Mouse (Mus musculus) kidney, embryonic 16.5 days (tissue): ENCODE results near the gene Olfr549. TPM values are rescaled to one million over a fixed set of nuclear protein-coding genes. Genes with fewer than 3 reads are reported as not detected.

Experiments
- ATAC-seq: fragments of 200-750 bp; cut with Nextera tagmentation; 2 replicates; pipeline ENCODE4 v1.8.0; 2017; ENCODE audit warnings: moderate TSS enrichment; ENCODE audit not compliant: low FRiP score, low TSS enrichment
- H3K27ac ChIP-seq: fragments of 300-500 bp; sonication (generic); 2 replicates; pipeline ENCODE4 v1.5.1; 2014; ENCODE audit warnings: low read length
- H3K27me3 ChIP-seq: fragments of 300-500 bp; sonication (generic); 2 replicates; pipeline ENCODE4 v1.6.1; 2014; ENCODE audit warnings: low read length, control low read depth, mixed read lengths; ENCODE audit not compliant: insufficient read depth
- H3K36me3 ChIP-seq: fragments of 300-500 bp; sonication (generic); 2 replicates; pipeline ENCODE4 v1.6.1; 2014; ENCODE audit warnings: low read length, control low read depth, mixed read lengths; ENCODE audit not compliant: insufficient read depth
- H3K4me1 ChIP-seq: fragments of 300-500 bp; sonication (generic); 2 replicates; pipeline ENCODE4 v1.6.1; 2014; ENCODE audit warnings: low read length, control low read depth, mixed read lengths; ENCODE audit not compliant: insufficient read depth
- H3K4me2 ChIP-seq: fragments of 300-500 bp; sonication (generic); replicated peaks from 2 replicates; pipeline ENCODE4 v1.6.1; 2014; ENCODE audit warnings: low read depth, low read length
- H3K4me3 ChIP-seq: fragments of 300-500 bp; sonication (generic); 2 replicates; pipeline ENCODE4 v1.5.1; 2014; ENCODE audit warnings: mild to moderate bottlenecking, low read length
- H3K9ac ChIP-seq: fragments of 300-500 bp; sonication (generic); replicated peaks from 2 replicates; pipeline ENCODE4 v1.6.1; 2014; ENCODE audit warnings: low read length
- H3K9me3 ChIP-seq: fragments of 300-500 bp; sonication (generic); 2 replicates; pipeline ENCODE4 v1.6.1; 2016; ENCODE audit warnings: low read length, control low read depth
- WGBS: fragments of 180-500 bp; shearing (Covaris S2); extraction: QIAGEN DNeasy Blood & Tissue Kit; methylation state at CpG from one replicate; pipeline ENCODE4 v1.1.7; 2014; 5-methylcytosine and 5-hydroxymethylcytosine counted together
- polyA plus RNA-seq: library from polyadenylated mRNA; unstranded; fragments of >200 nt; fragmentation: Nextera tagmentation; extraction: Ambion mirVana; gene quantifications from 2 replicates; pipeline ENCODE4 v1.2.1, GENCODE M21; 2015

Gene Olfr549
- polyA plus RNA-seq, 1 experiment from 2014 or later = not detected

- H3K36me3 ChIP-seq = no peaks in the 10 kb centered on the region
- H3K27ac ChIP-seq = no peak overlapping the region
- H3K4me2 ChIP-seq = no peak overlapping the region
- no peaks in the 10 kb centered on the region for H3K9me3 ChIP-seq
- ATAC-seq = no peak
- peaks cover 8% of the 10 kb centered on the region; the same call in 1 of the 2 replicates for H3K27me3 ChIP-seq
- H3K4me1 ChIP-seq = no peaks in the 10 kb centered on the region
- H3K4me3 ChIP-seq = no peak overlapping the region
- H3K9ac ChIP-seq = no peak overlapping the region
- WGBS = 89% methylated on average over 2 of the region's 2 CpGs
These were observed 32.7 kb upstream of the Olfr549 start for GRCm38 (mm10) chr7:102517051-102517335.

- no peaks in the 10 kb centered on the region for H3K9me3 ChIP-seq
- no peak overlapping the region for H3K4me2 ChIP-seq
- no peak overlapping the region for H3K27ac ChIP-seq
- H3K36me3 ChIP-seq = no peaks in the 10 kb centered on the region
- 76% methylated on average over 1 of the region's 1 CpGs for WGBS
- no peaks in the 10 kb centered on the region for H3K4me1 ChIP-seq
- ATAC-seq = no peak
- H3K4me3 ChIP-seq = no peak overlapping the region
- no peaks in the 10 kb centered on the region for H3K27me3 ChIP-seq
- no peak overlapping the region for H3K9ac ChIP-seq
These were observed 20.6 kb upstream of the Olfr549 start for GRCm38 (mm10) chr7:102529052-102529451.

GRCm38 (mm10) chr7:102534449-102534848, 15.2 kb upstream of the Olfr549 start, which contains the start of gene Olfr547:
Gene Olfr547, plus strand, starts transcription at chr7:102534749.
- Histone ChIP-seq H3K27me3 (no peaks in the 10 kb centered on the region), H3K4me1 (no peaks in the 10 kb centered on the region), H3K27ac (no peak within 1 kb of the TSS), H3K4me3 (no peak within 1 kb of the TSS), H3K9ac (no peak within 1 kb of the TSS), H3K36me3 (no peaks in the 10 kb centered on the region), H3K9me3 (no peaks in the 10 kb centered on the region), H3K4me2 (no peak within 1 kb of the TSS)
- no peak for ATAC-seq
- 80% methylated on average over 1 of the region's 1 CpGs for WGBS

GRCm38 (mm10) chr7:102540596-102540995, 9.1 kb upstream of the Olfr549 start, which contains the start of gene Olfr548-ps1:
Gene Olfr548-ps1, plus strand, starts transcription at chr7:102540896.
- 75% methylated on average over 2 of the region's 2 CpGs for WGBS

GRCm38 (mm10) chr7:102541251-102541650, 8.4 kb upstream of the Olfr549 start:
- H3K4me3 ChIP-seq = no peak overlapping the region
- no peak overlapping the region for H3K27ac ChIP-seq
- 62% methylated on average over 3 of the region's 3 CpGs for WGBS
- no peaks in the 10 kb centered on the region for H3K4me1 ChIP-seq
- H3K36me3 ChIP-seq = no peaks in the 10 kb centered on the region
- no peak overlapping the region for H3K9ac ChIP-seq
- no peaks in the 10 kb centered on the region for H3K9me3 ChIP-seq
- no peaks in the 10 kb centered on the region for H3K27me3 ChIP-seq
- ATAC-seq = no peak
- no peak overlapping the region for H3K4me2 ChIP-seq

More at GRCm38 (mm10) chr7:102540596-102540995, 9.1 kb upstream of the Olfr549 start, which contains the start of gene Olfr548-ps1:
- no peak for ATAC-seq
- Histone ChIP-seq H3K9ac (no peak within 1 kb of the TSS), H3K27me3 (no peaks in the 10 kb centered on the region), H3K36me3 (no peaks in the 10 kb centered on the region), H3K9me3 (no peaks in the 10 kb centered on the region), H3K4me3 (no peak within 1 kb of the TSS), H3K4me1 (no peaks in the 10 kb centered on the region), H3K4me2 (no peak within 1 kb of the TSS), H3K27ac (no peak within 1 kb of the TSS)

GRCm38 (mm10) chr7:102553279-102553678, 3.6 kb downstream of the Olfr549 start:
- Histone ChIP-seq H3K4me3 (no peak overlapping the region), H3K4me1 (no peaks in the 10 kb centered on the region), H3K9ac (no peak overlapping the region), H3K4me2 (no peak overlapping the region), H3K27ac (no peak overlapping the region), H3K36me3 (no peaks in the 10 kb centered on the region), H3K27me3 (no peaks in the 10 kb centered on the region), H3K9me3 (no peaks in the 10 kb centered on the region)
- WGBS = 80% methylated on average over 3 of the region's 3 CpGs
- no peak for ATAC-seq

GRCm38 (mm10) chr7:102564999-102565997, 15.6 kb downstream of the Olfr549 start, which contains the start of gene Trim21:
Gene Trim21, minus strand, starts transcription at chr7:102565486.
- 19% methylated on average over 10 of the region's 10 CpGs for WGBS
- Histone ChIP-seq H3K27ac (no peak within 1 kb of the TSS), H3K4me1 (peaks cover 8% of the 10 kb centered on the region; the same call in 1 of the 2 replicates), H3K27me3 (no peaks in the 10 kb centered on the region), H3K9me3 (no peaks in the 10 kb centered on the region), H3K9ac (peak within 1 kb of the TSS; percentile 69), H3K36me3 (no peaks in the 10 kb centered on the region), H3K4me3 (peak within 1 kb of the TSS; percentile 64), H3K4me2 (peak within 1 kb of the TSS; percentile 64)
- peak; percentile 99 for ATAC-seq

- H3K4me3 ChIP-seq = no peak overlapping the region
- H3K27me3 ChIP-seq = no peaks in the 10 kb centered on the region
- no peak overlapping the region for H3K9ac ChIP-seq
- WGBS = 89% methylated on average over 4 of the region's 4 CpGs
- ATAC-seq = no peak; the same call in 1 of the 2 replicates
- H3K27ac ChIP-seq = no peak overlapping the region
- H3K9me3 ChIP-seq = no peaks in the 10 kb centered on the region
- peaks cover 8% of the 10 kb centered on the region; the same call in 1 of the 2 replicates for H3K4me1 ChIP-seq
- no peaks in the 10 kb centered on the region for H3K36me3 ChIP-seq
- H3K4me2 ChIP-seq = no peak overlapping the region
These were observed 16.5 kb downstream of the Olfr549 start for GRCm38 (mm10) chr7:102566219-102566618.

- ATAC-seq = no peak
- H3K4me2 ChIP-seq = no peak within 1 kb of the TSS
- H3K9ac ChIP-seq = no peak within 1 kb of the TSS
- no peaks in the 10 kb centered on the region for H3K27me3 ChIP-seq
- no peak within 1 kb of the TSS for H3K27ac ChIP-seq
- no peaks in the 10 kb centered on the region for H3K36me3 ChIP-seq
- no peaks in the 10 kb centered on the region for H3K4me1 ChIP-seq
- 90% methylated on average over 8 of the region's 8 CpGs for WGBS
- no peaks in the 10 kb centered on the region for H3K9me3 ChIP-seq
- H3K4me3 ChIP-seq = no peak within 1 kb of the TSS
These were observed 21.5 kb downstream of the Olfr549 start, which contains the start of gene Olfr550 for GRCm38 (mm10) chr7:102571142-102571541. Gene Olfr550, plus strand, starts transcription at chr7:102571442.
